Mouse (Mus musculus): Measurements from ENCODE around the gene Gm7075.
"Not testable (repeated sequence)": the region's sequence is repeated elsewhere in the genome, so short reads cannot be mapped to it uniquely, and the experiment has no call there.

Gene Gm7075

DNA sequence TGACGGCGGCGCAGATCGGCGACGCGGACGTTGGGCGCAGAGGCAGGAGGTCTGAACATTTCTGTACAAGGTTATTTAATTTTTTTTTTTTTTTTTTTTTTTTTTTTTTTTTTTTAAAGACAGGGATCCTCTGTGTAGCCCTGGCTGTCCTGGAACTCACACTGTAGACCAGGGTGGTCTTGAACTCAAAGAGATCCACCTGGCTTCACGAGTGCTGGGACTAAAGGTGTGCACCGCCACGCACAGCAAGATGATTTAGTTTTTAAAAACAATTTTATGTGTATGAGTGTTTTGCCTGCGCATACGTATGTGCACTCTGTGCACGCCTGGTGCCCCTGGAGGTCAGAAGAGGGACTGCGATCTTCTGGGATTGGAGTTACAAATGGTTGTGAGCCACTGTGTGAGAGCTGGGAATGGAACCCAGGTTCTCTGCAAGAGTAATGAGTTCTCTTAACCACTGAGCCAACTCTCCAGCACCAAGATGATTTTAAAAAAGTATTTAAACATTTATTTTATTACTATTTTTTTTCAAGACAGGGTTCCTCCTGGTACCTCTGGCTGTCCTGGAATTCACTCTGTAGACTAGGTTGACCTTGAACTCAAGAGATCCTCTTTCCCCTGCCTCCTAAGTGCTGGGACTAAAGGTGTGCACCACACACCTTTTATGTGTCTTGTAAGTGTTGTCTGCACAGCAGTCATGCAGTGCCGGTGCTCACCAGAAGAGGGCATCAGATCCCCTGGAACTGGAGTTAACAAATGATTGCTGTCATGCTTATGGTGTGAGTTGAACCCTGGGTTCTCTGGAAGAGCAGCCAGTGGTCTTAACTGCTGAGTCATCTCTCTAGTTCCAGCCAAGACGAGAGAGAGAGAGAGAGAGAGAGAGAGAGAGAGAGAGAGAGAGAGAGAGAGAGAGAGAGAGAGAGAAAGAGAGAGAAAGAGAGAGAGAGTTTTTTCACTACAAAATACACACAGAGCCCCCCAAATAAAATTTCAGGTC lies at the start of gene Gm7075:
Gene Gm7075 (minus strand): TSS at position 51 of the 997 bp plus-strand sequence.
- DNase-seq (ENCODE audit: low spot score): peak; percentile 26

DNA sequence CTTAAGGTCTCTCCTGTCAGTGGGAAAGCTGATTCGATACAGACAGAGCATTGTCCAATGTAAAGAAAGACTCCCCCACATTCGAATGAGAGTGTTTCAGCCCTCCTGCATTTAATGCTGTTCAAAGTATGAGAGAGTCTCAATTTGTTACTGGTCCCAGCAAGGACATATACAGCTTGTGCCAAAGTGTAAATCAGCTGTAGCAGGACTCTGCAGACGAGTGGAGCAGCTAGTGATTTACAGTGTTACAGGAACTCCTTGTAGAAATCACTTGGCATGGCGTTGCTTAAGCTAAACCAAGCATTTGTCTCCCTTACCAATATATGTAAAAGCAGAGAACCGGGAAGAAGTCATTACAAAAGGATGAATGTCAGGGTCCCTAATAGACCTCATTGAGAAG lies 39.3 kb upstream of the Gm7075 start:
- DNase-seq (ENCODE audit: low spot score): no peak

DNA sequence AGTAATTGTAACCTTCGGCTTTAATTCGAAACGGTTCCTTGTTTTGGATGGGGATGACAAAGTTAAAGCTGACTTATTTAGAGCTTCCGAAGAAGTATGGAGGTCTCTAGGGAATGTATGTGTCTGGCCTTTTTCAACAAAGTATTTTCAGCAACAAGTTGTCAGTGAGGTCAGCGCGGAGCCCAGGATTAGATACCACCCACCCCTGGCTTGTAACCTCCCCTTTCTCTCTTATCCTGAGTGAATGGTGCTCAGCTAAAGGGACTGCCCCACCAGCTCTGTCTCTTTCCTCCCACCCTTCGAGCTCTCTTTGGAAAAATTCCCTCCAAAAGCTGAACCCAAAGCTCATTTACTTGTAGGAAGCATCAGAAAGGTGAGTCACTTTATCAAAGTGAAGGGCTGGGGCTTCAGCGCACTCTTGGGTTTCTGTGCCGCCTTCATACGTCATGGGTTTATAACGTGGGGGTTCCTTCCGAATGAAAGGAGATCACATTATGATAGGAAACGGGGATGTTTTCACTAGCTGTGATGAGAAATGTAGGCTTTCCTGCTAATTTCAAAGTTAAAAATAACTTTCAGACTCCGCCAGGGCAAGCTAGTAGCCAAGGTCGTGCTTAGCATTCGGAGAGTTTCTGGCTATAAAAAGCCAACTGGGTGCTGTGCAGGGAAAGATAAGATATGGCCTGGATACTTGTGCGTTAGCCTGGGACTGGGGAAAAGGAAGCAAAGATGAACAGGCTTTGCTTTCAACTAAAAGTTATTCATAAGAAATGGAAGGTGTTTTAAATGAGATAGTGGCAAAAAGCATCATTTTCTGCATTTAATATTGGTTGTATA lies 35.9 kb upstream of the Gm7075 start:
- no peak for DNase-seq (ENCODE audit: low spot score)

DNA sequence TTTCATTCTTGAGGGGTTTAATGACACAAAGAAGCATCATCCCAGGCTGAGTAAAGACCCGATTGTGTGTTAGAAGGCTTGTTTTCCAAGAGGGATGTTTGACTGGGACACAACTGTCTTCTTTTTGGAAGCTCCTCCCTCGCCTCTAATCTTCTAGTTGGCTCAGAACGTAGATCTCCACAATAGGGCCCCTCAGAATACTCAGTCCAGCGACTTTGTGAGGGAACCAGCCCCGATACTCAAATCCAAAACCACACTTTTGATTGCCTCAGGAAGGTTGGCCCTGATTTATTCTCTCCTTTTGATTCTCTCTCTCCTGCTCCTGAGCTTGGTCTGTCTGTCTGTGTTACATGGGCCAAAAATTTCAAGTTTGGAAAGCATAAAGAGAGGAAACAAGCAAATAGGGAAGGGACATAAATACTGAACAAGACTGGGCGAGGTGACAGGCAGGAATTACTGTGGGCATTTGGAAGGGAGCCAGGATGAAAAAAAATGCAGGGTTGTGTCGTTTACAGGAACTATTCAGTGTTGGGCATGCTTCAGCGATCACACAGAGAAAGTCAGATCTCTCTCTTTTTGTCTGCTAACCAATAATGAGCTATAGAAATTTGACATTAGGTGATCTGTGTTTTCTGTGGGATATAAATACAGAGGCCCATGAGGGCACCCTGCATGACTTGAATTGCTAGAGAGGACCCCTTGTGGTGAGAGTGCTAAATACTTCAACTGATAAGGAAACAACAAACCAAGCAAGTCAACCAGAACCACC lies 33.7 kb upstream of the Gm7075 start:
- no peak for DNase-seq (ENCODE audit: low spot score)

DNA sequence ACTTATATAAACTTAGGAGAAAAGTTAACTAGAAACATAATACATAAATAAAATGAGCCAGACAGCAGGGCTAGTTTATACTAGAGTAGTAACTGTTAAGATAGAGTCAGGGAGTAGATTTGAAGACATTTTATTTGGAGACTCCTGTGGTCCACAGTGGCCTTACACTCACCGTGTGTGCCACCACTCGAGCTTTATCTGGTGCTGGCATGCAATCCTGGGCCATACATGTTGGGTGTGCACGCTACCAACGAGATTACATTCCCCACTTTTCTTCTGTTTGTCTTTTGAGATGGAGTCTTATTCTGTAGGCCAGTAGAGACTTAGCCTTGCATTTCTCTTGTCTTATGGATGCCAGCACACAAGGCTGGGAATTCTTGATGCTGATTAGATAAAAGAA lies 32.3 kb upstream of the Gm7075 start:
- no peak for DNase-seq (ENCODE audit: low spot score)

DNA sequence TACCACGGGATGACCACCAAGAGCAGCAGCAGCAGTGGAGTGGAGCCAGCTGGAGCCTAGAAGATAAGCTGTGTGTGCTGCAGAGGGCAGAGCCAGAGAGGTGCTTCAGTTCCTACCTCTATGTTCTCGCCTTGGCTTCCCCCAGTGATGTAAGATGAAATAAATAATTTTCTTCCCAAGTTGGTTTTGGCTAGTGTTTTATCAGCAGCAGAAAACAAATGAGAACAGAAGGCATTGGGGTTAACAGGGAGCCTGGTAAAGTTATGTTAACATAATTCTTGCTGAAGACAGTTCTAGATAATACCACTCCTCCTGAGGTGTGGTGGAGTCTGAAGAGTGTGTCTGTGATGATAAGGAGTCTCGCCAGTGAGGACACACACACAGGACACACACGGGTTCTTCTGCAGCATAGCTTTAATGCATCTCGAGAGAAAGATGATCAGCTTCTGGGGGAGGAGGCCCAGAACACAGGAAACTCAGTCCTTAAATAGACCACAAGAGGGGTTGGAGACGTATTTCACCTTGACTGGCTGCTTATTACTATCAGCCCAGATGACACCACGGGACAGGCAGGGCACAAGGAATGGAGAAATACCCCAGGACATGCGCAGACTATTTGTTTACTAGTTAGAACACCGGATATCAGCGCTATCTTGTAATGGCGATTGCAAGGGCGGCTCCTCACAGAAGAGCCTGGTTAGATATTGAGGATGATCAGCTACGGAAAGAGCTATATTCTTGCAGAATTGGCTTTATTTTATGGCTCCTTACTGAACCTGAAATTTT lies 23.2 kb upstream of the Gm7075 start:
- DNase-seq (ENCODE audit: low spot score): not testable (repeated sequence)

DNA sequence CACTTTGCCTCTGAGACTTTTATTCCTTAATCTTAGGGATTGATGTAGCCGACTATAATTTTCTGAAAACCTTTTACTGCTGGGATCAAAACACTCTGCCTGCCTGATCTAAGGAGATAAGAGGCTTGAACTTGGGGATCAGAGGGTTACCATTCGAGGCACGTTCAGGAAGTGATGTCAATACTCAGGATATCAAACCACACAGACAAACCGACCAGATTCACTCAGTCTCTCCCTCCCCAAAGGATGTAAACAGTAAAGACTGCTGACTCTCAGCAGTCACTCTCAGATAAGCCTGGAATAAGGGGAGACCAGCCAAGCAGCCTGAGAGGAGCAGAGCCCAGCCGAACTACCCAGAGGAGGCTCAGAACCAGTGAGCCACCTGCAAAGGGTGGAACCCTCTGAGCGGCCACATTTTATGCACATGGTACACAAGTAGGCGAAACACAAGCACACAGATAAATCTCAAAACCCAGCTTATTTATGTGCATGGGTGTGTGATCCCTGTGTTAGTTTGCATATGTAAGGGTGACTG lies 18.2 kb upstream of the Gm7075 start:
- no peak for DNase-seq (ENCODE audit: low spot score)

DNA sequence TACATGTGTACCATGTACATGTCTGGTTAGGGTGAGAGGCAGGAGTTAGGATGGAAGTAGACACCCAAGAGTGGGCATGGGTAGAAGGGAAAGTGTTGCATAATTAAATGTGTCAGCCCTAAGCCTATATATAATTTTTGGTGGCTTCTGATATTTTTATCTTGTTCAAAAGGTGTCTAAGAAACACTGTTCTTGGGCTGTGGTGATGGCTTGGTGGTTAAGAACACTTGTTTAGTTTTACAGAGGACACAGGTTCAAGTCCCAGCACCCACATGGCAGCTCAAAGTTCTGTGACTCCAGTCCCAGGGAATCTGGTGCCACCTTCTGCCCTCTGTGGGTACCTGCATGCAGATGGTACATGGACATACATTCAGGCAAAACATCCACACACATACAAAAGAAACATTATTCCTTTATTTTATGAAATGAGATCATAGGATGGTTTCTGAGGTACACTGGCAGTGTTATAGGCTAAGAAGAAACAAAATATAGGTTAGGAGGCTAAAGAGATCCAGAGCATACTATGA lies 17.2 kb upstream of the Gm7075 start:
- no peak for DNase-seq (ENCODE audit: low spot score)

DNA sequence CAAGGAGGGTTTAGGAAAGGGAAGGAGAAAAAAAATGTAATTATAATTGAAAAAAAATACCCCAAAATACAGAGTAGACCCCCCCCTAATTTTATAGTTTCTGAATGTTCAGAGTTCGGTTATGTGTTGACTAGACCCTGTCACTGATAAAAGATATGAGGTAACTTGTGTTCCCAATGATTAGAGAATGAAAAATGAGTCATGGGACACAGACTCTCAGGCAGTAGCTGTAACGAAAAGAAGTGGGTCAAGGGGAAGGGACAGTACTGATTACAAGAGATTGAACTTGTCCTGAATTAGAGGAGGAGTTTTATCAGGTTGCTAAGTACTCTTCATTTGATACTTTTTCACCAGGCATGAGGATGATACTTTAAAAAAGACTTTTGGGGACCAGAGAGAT lies 11.3 kb upstream of the Gm7075 start:
- DNase-seq (ENCODE audit: low spot score): no peak

DNA sequence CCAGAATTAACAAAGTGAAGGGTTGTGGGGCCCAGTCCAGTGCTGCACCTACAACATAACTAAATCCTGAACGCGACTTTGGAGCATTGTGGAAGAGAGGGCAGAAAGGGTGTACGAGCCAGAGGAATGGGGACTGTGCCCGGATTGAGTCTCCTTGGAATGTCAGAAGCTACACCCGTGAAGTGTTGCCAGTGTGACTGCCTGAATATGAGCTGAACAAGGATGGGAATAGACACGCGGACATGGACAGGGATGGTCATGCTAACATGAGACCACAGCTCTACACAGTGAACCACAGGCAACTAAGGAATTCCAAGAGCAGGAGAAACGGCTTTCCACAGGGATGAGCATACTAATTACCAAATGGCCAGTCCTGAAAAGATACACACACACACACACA lies 10.5 kb upstream of the Gm7075 start:
- no peak for DNase-seq (ENCODE audit: low spot score)

DNA sequence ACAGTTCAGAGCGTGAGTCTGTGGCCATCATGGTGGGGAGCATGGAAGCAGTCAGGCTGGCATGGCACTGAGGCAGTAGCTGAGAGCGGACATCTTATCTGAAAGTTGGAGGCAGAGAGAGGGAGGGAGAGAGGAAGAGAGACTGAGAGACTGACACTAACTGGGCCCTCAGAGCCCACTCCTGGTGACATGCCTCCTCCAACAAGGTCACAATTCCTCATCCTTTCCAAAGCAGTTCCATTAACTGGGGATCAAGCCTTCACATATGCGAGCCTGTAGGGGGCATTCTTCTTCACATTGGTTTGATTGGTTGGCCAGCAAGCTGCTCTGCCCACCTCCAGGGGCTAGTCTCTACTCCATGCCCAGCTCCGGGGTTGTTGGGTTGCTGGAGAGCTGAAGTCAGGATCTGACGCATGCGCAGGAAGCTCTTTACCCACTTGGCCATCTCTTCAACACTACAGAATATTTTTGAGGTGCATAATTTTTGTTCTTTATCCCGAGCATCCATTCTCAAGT lies 9.7 kb upstream of the Gm7075 start:
- no peak for DNase-seq (ENCODE audit: low spot score)

DNA sequence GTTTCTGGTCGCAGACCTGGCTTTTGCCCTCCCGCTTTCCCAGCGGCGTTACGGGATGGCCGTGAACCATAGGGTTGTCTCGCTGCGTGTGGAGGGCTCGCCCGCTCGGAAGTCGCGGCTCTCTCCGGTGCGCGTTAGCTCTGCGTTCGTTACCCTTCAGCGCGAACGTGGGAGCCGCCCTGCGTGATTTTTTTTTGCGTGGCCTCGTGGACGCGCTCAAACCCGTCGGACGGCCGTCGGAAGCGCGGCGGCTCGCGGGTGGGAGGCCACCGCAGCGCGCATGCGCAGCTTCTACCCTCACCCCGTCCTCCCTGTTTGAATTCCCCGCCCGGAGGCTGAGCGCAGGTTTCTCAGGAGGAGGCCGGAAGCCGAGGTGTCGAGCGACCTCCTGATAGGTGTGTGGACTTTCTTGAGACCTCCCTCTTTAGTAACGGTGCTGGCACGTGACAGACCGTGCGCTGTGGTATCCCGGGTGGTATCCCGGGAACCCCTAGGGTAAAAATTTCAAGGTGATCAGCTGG lies 8.3 kb upstream of the Gm7075 start, which contains the start of gene Ctnna3:
Gene Ctnna3 (plus strand): TSS at position 314 of the 521 bp plus-strand sequence.
- peak; percentile 71 for DNase-seq (ENCODE audit: low spot score)

DNA sequence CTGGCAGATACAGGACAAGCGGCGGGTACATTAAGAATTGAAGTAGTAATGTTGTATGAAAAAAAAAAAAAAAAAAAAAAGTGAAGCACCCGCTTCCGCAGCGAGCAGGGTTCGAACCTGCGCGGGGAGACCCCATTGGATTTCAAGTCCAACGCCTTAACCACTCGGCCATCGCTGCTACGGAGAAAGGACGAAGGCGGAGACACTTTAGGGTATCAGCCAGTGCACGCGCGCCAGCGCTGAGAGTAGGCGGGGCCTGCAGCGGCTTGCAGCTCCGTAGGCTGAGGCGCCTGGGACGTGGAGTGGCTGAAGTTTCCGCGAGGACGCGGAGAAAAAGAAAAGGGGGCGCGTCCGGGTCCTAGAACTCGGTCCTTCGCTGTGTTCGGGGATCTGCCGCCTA lies 7.8 kb upstream of the Gm7075 start:
- peak; percentile 100 for DNase-seq (ENCODE audit: low spot score)

DNA sequence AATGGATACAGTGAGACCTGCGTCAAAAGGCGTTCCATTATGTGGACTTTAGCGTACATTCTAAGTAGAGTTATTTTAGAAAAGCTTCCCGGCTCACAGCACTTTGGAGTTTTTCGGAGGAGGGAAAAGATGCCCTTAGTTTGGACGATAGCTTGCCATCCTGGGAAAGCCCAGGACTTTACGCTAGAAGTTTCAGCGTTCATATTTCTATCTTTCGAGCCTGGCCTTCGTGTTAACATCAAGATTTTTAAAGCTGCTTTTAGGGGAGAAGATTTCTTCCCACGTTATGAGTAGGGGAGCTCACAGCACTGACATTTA lies 7.4 kb upstream of the Gm7075 start:
- DNase-seq (ENCODE audit: low spot score): no peak

DNA sequence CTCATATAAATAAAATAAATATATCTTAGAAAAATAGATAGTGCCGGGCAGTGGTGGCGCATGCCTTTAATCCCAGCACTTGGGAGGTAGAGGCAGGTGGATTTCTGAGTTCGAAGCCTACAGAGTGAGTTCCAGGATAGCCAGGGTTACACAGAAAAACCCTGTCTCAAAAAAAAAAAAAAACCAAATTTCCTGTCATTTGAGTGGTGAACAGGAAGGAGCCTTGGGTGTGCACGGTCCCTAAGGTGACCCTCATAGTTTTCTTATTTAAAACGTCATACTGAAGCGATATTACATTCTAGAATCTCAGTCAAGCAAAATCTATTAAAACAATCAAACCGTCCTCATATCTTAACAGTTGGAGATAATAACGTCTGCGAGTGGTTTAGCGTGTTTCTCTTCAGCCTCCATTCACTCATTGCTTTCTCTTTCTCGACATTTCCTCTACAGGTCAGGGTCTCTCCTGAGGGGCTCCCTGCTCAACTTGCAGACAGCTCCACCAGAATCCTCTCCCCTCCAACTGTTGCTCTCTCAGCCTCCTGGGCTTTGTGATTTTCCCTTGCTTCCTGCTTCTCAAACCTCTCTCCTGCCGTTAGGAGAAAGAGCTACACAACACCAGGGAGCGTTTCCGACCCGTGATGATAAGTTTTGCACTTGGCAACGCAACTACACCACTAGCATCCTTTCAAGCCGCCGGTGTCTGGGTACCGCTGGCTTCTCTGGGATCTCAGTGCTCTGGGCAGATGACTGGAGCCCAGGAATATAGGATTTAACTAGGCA lies 6.8 kb upstream of the Gm7075 start:
- no peak for DNase-seq (ENCODE audit: low spot score)

DNA sequence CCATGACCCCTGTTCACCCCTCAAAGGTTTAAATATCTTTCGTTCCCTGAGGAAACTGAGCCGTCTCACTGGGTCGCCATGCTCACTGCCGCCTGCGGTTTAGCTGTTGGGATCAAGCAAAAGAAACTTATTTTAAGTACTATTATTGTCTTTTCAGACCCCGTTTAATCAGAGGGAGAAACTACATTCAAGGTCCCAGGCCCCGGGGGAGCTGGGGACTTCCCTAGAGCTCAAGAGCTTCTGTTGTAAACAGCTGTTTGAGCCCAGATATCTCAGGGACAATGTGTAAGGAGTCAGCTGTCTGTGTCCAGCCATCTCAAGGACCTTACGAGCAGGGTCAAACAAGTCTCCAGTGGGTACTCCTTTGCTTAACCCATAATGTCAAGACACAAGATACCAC lies 5.6 kb upstream of the Gm7075 start:
- no peak for DNase-seq (ENCODE audit: low spot score)

DNA sequence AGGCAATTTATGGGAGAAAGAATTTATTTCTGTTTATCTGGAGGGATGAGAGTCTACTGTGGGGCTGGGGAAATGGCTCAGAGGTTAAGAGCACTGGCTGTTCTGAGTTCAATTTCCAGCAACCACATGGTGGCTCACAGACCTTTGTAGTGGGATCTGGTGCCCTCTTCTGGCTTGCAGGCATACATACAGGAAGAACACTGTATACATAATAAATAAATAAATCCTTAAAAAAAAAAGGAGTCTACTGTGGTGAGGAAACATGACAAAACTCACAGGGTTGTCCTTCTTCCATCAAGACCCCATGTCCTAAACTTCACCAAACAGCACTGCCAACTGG lies 2.9 kb upstream of the Gm7075 start:
- DNase-seq (ENCODE audit: low spot score): no peak

DNA sequence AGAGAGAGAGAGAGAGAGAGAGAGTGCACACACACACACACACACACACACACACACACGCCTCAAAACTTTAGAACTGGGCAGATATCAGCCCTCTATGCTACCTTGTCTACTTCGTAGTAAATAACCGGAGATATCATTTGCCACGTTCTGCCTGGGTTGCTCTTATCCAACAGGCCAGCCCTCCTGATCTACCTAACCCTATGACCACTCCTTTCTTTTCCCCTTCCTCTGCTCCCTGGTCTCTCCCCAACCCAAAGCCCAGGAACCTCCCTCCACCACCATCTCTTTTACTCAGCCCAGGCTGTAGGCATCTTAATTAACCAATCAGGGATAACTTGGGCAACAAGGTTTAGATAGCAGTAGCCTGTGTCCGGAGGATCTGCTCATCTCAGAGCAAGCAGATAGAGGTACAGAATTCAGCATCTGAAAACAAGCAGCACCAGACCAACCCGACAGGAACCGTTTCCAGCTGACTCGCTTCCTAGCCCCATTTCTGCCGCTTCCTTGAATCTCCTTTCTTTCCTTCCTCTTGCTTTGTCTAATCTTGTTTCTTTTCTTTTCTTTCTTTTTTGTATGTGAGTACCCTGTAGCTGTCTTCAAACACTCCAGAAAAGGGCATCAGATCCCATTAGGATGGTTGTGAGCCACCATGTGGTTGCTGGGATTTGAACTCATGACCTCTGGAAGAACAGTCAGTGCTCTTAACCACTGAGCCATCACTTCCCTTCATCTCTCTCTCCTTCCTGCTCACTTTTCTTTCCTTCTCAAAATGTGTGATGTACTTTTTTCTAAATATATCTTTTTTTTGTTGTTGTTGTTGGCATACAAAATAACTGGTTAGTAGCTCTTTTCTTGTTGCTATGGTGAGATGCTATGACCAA lies 2.2 kb upstream of the Gm7075 start:
- no peak for DNase-seq (ENCODE audit: low spot score)

DNA sequence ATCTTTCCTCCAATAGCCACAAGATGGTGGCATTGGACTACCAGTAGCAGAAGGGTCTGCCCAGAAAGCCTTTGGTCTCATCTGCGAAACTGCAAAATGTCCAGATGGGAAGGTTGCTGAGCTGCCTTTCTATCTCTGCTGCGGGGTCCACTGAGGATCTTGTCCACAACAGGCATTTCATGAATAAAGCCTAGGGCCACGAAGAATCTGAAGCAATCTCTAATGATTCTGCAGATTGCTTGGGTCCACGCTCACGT lies 1.1 kb upstream of the Gm7075 start:
- no peak for DNase-seq (ENCODE audit: low spot score)
